ENCODE assay signal across 8 mouse cellular contexts in genomic region chr1:152954821-152955523, GRCm38 (mm10). TPM values are rescaled to one million over a fixed set of nuclear protein-coding genes. Genes with fewer than 3 reads are reported as not detected.
DNase-seq lines count a peak whose midpoint lies in the region; ATAC-seq and TF ChIP-seq lines count a peak whose summit lies in the region.

Nmnat2 (plus strand) TSS chr1:152954993.

- H3K27me3 ChIP-seq in cerebellum, adult 2 months (ENCODE audit: control insufficient read depth, insufficient read depth, low read length), result no peaks in the 10 kb centered on the region
- H3K27me3 ChIP-seq in forebrain, postnatal 0 days (ENCODE audit: insufficient read depth, low read length), result no peaks in the 10 kb centered on the region; the same call in 1 of the 2 replicates
- H3K27me3 ChIP-seq in intestine, embryonic 14.5 days (replicated peaks; ENCODE audit: control insufficient read depth, insufficient read depth, low read length), result peaks cover 45% of the 10 kb centered on the region
- peaks cover 31% of the 10 kb centered on the region for H3K27me3 ChIP-seq in limb, embryonic 11.5 days (ENCODE audit: control insufficient read depth, insufficient read depth, low read length)
- no peaks in the 10 kb centered on the region for H3K27me3 ChIP-seq in neural tube, embryonic 14.5 days (ENCODE audit: control insufficient read depth, insufficient read depth, low read length)

- peak; percentile 94 for ATAC-seq in forebrain, postnatal 0 days
- peak; percentile 47; the same call in 1 of the 2 replicates for ATAC-seq in intestine, embryonic 14.5 days (replicated peaks; ENCODE audit: low FRiP score, low TSS enrichment, low read depth)
- ATAC-seq in limb, embryonic 11.5 days (ENCODE audit: insufficient number of reproducible peaks, low FRiP score, low TSS enrichment, low read depth), result no peak
- ATAC-seq in neural tube, embryonic 14.5 days (ENCODE audit: low read depth), result peak; percentile 94

- H3K36me3 ChIP-seq in forebrain, postnatal 0 days (ENCODE audit: insufficient read depth), result no peaks in the 10 kb centered on the region
- H3K36me3 ChIP-seq in intestine, embryonic 14.5 days (ENCODE audit: control insufficient read depth, insufficient read depth, low read length), result no peaks in the 10 kb centered on the region
- no peaks in the 10 kb centered on the region for H3K36me3 ChIP-seq in limb, embryonic 11.5 days (ENCODE audit: control insufficient read depth, insufficient read depth, low read length)
- H3K36me3 ChIP-seq in neural tube, embryonic 14.5 days (ENCODE audit: control insufficient read depth, insufficient read depth, low read length), result no peaks in the 10 kb centered on the region

- H3K4me1 ChIP-seq in cerebellum, adult 2 months (ENCODE audit: control insufficient read depth, insufficient read depth, low read length), result peaks cover 2% of the 10 kb centered on the region; the same call in 1 of the 2 replicates
- peaks cover 6% of the 10 kb centered on the region; the same call in 1 of the 2 replicates for H3K4me1 ChIP-seq in forebrain, postnatal 0 days (ENCODE audit: insufficient read depth)
- H3K4me1 ChIP-seq in intestine, embryonic 14.5 days (replicated peaks; ENCODE audit: control insufficient read depth, insufficient read depth, low read length), result no peaks in the 10 kb centered on the region
- H3K4me1 ChIP-seq in limb, embryonic 11.5 days (ENCODE audit: control insufficient read depth, insufficient read depth, low read length), result peaks cover 12% of the 10 kb centered on the region; the same call in 1 of the 2 replicates
- H3K4me1 ChIP-seq in neural tube, embryonic 14.5 days (ENCODE audit: control insufficient read depth, insufficient read depth, low read length), result peaks cover 15% of the 10 kb centered on the region

- under 1% methylated on average over 42 of the region's 42 CpGs for WGBS in cerebellum, adult 2 months
- under 1% methylated on average over 42 of the region's 42 CpGs for WGBS in forebrain, postnatal 0 days
- under 1% methylated on average over 42 of the region's 42 CpGs for WGBS in intestine, embryonic 14.5 days
- under 1% methylated on average over 42 of the region's 42 CpGs for WGBS in limb, embryonic 11.5 days
- under 1% methylated on average over 42 of the region's 42 CpGs for WGBS in neural tube, embryonic 14.5 days

- TF ChIP-seq POLR2A in cerebellum, adult 2 months (IDR thresholded peaks at IDR 0.05; ENCODE audit: borderline replicate concordance, insufficient read depth, low read length), result peak; percentile 77; the same call in 1 of the 2 replicates

- H3K4me2 ChIP-seq in forebrain, postnatal 0 days (ENCODE audit: low read depth), result peak within 1 kb of the TSS; percentile 81
- H3K4me2 ChIP-seq in intestine, embryonic 14.5 days (ENCODE audit: low read length), result peak within 1 kb of the TSS; percentile 49
- peak within 1 kb of the TSS; percentile 62 for H3K4me2 ChIP-seq in limb, embryonic 11.5 days (ENCODE audit: low read depth, severe bottlenecking)
- H3K4me2 ChIP-seq in neural tube, embryonic 14.5 days (ENCODE audit: low read depth, low read length), result peak within 1 kb of the TSS; percentile 91

- peak within 1 kb of the TSS; percentile 93 for H3K4me3 ChIP-seq in cerebellum, adult 2 months (replicated peaks; ENCODE audit: insufficient read depth, low read depth, low read length)
- H3K4me3 ChIP-seq in forebrain, postnatal 0 days (ENCODE audit: low read depth, low read length), result peak within 1 kb of the TSS; percentile 82
- H3K4me3 ChIP-seq in intestine, embryonic 14.5 days (ENCODE audit: low read depth, low read length), result peak within 1 kb of the TSS; percentile 40
- peak within 1 kb of the TSS; percentile 35 for H3K4me3 ChIP-seq in limb, embryonic 11.5 days (ENCODE audit: low read depth, low read length)
- peak within 1 kb of the TSS; percentile 84 for H3K4me3 ChIP-seq in neural tube, embryonic 14.5 days (ENCODE audit: low read depth, low read length)

- no peaks in the 10 kb centered on the region for H3K9me3 ChIP-seq in forebrain, postnatal 0 days (ENCODE audit: low read length)
- H3K9me3 ChIP-seq in intestine, embryonic 14.5 days (ENCODE audit: control insufficient read depth, low read length), result no peaks in the 10 kb centered on the region
- H3K9me3 ChIP-seq in limb, embryonic 11.5 days (ENCODE audit: control insufficient read depth, low read length), result no peaks in the 10 kb centered on the region
- no peaks in the 10 kb centered on the region for H3K9me3 ChIP-seq in neural tube, embryonic 14.5 days (ENCODE audit: control insufficient read depth, low read length)

- DNase-seq in NIH3T3 (ENCODE audit: low read depth), result peak; percentile 88
- peak; percentile 84 to 85 for DNase-seq in cerebellum, adult 2 months
- peak; percentile 89 for DNase-seq in forebrain, postnatal 0 days
- DNase-seq in intestine, embryonic 14.5 days (ENCODE audit: low spot score), result peak; percentile 66
- DNase-seq in limb, embryonic 11.5 days (ENCODE audit: low spot score), result peak; percentile 51
- DNase-seq in spleen, postnatal 10 days (ENCODE audit: low spot score in 2 of 2), result no peak
- DNase-seq in gastrocnemius, adult 18-20 months (ENCODE audit: low spot score), result no peak

- H3K27ac ChIP-seq in cerebellum, adult 2 months (ENCODE audit: insufficient read depth, low read length), result peak within 1 kb of the TSS; percentile 55
- H3K27ac ChIP-seq in forebrain, postnatal 0 days (ENCODE audit: low read depth, low read length), result peak within 1 kb of the TSS; percentile 94
- H3K27ac ChIP-seq in intestine, embryonic 14.5 days (ENCODE audit: low read depth), result no peak within 1 kb of the TSS
- H3K27ac ChIP-seq in limb, embryonic 11.5 days (replicated peaks; ENCODE audit: low read depth, low read length), result no peak within 1 kb of the TSS
- H3K27ac ChIP-seq in neural tube, embryonic 14.5 days (ENCODE audit: low read depth, low read length), result peak within 1 kb of the TSS; percentile 91

- no peak for TF ChIP-seq CTCF in cerebellum, adult 2 months (IDR thresholded peaks at IDR 0.05; ENCODE audit: borderline replicate concordance, insufficient read depth, low read depth, low read length)
- no peak for TF ChIP-seq CTCF in forebrain, postnatal 0 days (IDR thresholded peaks at IDR 0.05; ENCODE audit: low read depth)

- H3K9ac ChIP-seq in forebrain, postnatal 0 days, result peak within 1 kb of the TSS; percentile 76
- no peak within 1 kb of the TSS for H3K9ac ChIP-seq in intestine, embryonic 14.5 days (ENCODE audit: low read length)
- no peak within 1 kb of the TSS for H3K9ac ChIP-seq in limb, embryonic 11.5 days (ENCODE audit: low read length)
- H3K9ac ChIP-seq in neural tube, embryonic 14.5 days (replicated peaks; ENCODE audit: low read depth, low read length), result peak within 1 kb of the TSS; percentile 78

RNA-seq across cellular contexts. Expression of gene Nmnat2, which starts in this region (rescaled TPM):
- 120 and 131 TPM in 2 replicates for polyA plus RNA-seq in cerebellum, adult 2 months (2012; rRNA removed)
- total RNA-seq in forebrain, postnatal 0 days (2014; rRNA removed), result 129 and 142 TPM in 2 replicates
- polyA plus RNA-seq in forebrain, postnatal 0 days (2015; fragmentation: Nextera tagmentation; extraction: Ambion mirVana), result 62.0 and 81.8 TPM in 2 replicates
- polyA plus RNA-seq in intestine, embryonic 14.5 days (2014; fragmentation: Nextera tagmentation; extraction: Ambion mirVana), result 2.0 and 3.5 TPM in 2 replicates
- polyA plus RNA-seq in limb, embryonic 11.5 days (2014; fragmentation: Nextera tagmentation; extraction: Ambion mirVana), result 0.27 and 0.37 TPM in 2 replicates
- polyA plus RNA-seq in neural tube, embryonic 14.5 days (2014; fragmentation: Nextera tagmentation; extraction: Ambion mirVana), result 78.2 and 99.6 TPM in 2 replicates
- total RNA-seq in gastrocnemius, adult 18-20 months (2021), result under 1 TPM; 0.43 to 0.80 TPM

Comparison
In these comparisons a context has a peak if more than half of its experiments do, and no peak if none do; other contexts are left out.
1. RNA of gene Nmnat2 (total RNA-seq): 129 to 142 TPM in forebrain, postnatal 0 days; 0.43 to 0.80 TPM in gastrocnemius, adult 18-20 months; every median in the first group is over 10 times any median in the second.
2. RNA of gene Nmnat2 (polyA plus RNA-seq): 120 to 131 TPM in cerebellum, adult 2 months, 78.2 to 99.6 TPM in neural tube, embryonic 14.5 days and 62.0 to 81.8 TPM in forebrain, postnatal 0 days; 2.0 to 3.5 TPM in intestine, embryonic 14.5 days and 0.27 to 0.37 TPM in limb, embryonic 11.5 days; every median in the first group is over 10 times any median in the second.
3. Peak in DNase-seq, H3K4me3 ChIP-seq and H3K4me2 ChIP-seq in limb, embryonic 11.5 days; RNA of the gene not detected or under 1 TPM.
4. DNase-seq: peak in NIH3T3 (single experiment), cerebellum, adult 2 months (2 of 2), forebrain, postnatal 0 days (single experiment) and intestine, embryonic 14.5 days (single experiment); none in spleen, postnatal 10 days (0 of 2) and gastrocnemius, adult 18-20 months (single experiment).
5. H3K27ac ChIP-seq: peak in cerebellum, adult 2 months (single experiment), forebrain, postnatal 0 days (single experiment) and neural tube, embryonic 14.5 days (single experiment); none in intestine, embryonic 14.5 days (single experiment) and limb, embryonic 11.5 days (single experiment).
6. H3K4me3 ChIP-seq: peak in every context shown above with its lines; median percentile 93 in cerebellum, adult 2 months; 84 in neural tube, embryonic 14.5 days; 82 in forebrain, postnatal 0 days; 40 in intestine, embryonic 14.5 days; 35 in limb, embryonic 11.5 days.
7. H3K9ac ChIP-seq: peak in forebrain, postnatal 0 days (single experiment) and neural tube, embryonic 14.5 days (single experiment); none in intestine, embryonic 14.5 days (single experiment) and limb, embryonic 11.5 days (single experiment).
8. Peak in every context shown above with its lines, with median percentiles within 50 percentile points of each other: H3K4me2 ChIP-seq.